Mouse (Mus musculus) hindbrain, embryonic 10.5 days (tissue): ENCODE data around the gene Cd46. TPM values are rescaled to one million over a fixed set of nuclear protein-coding genes. Genes with fewer than 3 reads are reported as not detected.

ENCODE experiments used
- DNase-seq: peaks from one replicate; pipeline ENCODE4 v3.0.0-alpha.2; 2017; ENCODE audit warnings: low spot score
- H3K27ac ChIP-seq: fragments of 300-500 bp; sonication (generic); 2 replicates; pipeline ENCODE4 v1.5.1; 2016; ENCODE audit warnings: mild to moderate bottlenecking, moderate library complexity
- H3K27me3 ChIP-seq: fragments of 300-500 bp; sonication (generic); 2 replicates; pipeline ENCODE4 v1.6.1; 2016; ENCODE audit warnings: mild to moderate bottlenecking; ENCODE audit not compliant: poor library complexity, insufficient read depth, severe bottlenecking
- H3K36me3 ChIP-seq: fragments of 300-500 bp; sonication (generic); 2 replicates; pipeline ENCODE4 v1.6.1; 2016; ENCODE audit warnings: mild to moderate bottlenecking, moderate library complexity
- H3K4me1 ChIP-seq: fragments of 300-500 bp; sonication (generic); replicated peaks from 2 replicates; pipeline ENCODE4 v1.6.1; 2016; ENCODE audit warnings: mild to moderate bottlenecking
- H3K4me3 ChIP-seq: fragments of 300-500 bp; sonication (generic); 2 replicates; pipeline ENCODE4 v1.5.1; 2016; ENCODE audit warnings: mild to moderate bottlenecking, moderate library complexity
- H3K9me3 ChIP-seq: fragments of 300-500 bp; sonication (generic); 2 replicates; pipeline ENCODE4 v1.6.1; 2016; ENCODE audit warnings: mild to moderate bottlenecking, moderate library complexity
- WGBS: fragments of 180-500 bp; shearing (Covaris S2); methylation state at CpG from one replicate; pipeline ENCODE4 v1.1.7; 2016; 5-methylcytosine and 5-hydroxymethylcytosine counted together
- microRNA counts: library from miRNA; unstranded; fragments of <30 nt; microRNA quantifications from one replicate; lab custom pipeline; 2017
- polyA plus RNA-seq: library from polyadenylated mRNA; unstranded; fragments of >200 nt; fragmentation: Nextera tagmentation; extraction: Ambion mirVana; gene quantifications from 2 replicates; pipeline ENCODE4 v1.2.1, GENCODE M21; 2016

Gene Cd46
- polyA plus RNA-seq, 1 experiment from 2014 or later = 0.55 TPM

- Histone ChIP-seq H3K36me3 (no peaks in the 10 kb centered on the region), H3K4me1 (no peaks in the 10 kb centered on the region), H3K4me3 (no peak overlapping the region), H3K27me3 (no peaks in the 10 kb centered on the region), H3K9me3 (no peaks in the 10 kb centered on the region), H3K27ac (no peak overlapping the region)
- no peak for DNase-seq
- WGBS = 85% methylated on average over 1 of the region's 1 CpGs
Observed at GRCm38 (mm10) chr1:194989024-194989423, 103.0 kb downstream of the Cd46 start.

MicroRNA genes within 50 kb of the gene (microRNA counts, 519-probe panel; counts per million panel counts)
- microRNA mmu-miR-29b (lab: Ali Mortazavi, UCI) = 1,255 counts per million, percentile 77 among the panel's probes with 10 or more counts
- microRNA mmu-miR-29c (lab: Ali Mortazavi, UCI) = 3,190 counts per million, percentile 83 among the panel's probes with 10 or more counts

Other genes starting within 250 kb of the Cd46 start
- gene Cd34, start 153.4 kb downstream of the Cd46 start, polyA plus RNA-seq = 53.7 and 58.8 TPM in 2 replicates
- gene Cr1l, start 39.3 kb upstream of the Cd46 start, polyA plus RNA-seq = 42.9 and 45.2 TPM in 2 replicates
- gene Cr2, start 84.5 kb upstream of the Cd46 start, polyA plus RNA-seq = 0.16 and 0.77 TPM in 2 replicates